Mouse (Mus musculus): ENCODE data around the gene H2-K1.
A peak's percentile ranks its signal among the peaks of the same experiment; 100 is the strongest.

H2-K1 gene

GRCm38 (mm10) chr17:34000150-34000537 lies at the start of gene H2-K1:
Gene H2-K1, minus strand, starts transcription at chr17:34000347.
- peak; percentile 96 to 98 for DNase-seq (ENCODE audit: low read depth in 2 of 2, low spot score in 2 of 2)

GRCm38 (mm10) chr17:34047404-34048050 lies 47.4 kb upstream of the H2-K1 start:
- DNase-seq (ENCODE audit: low read depth in 2 of 2, low spot score in 2 of 2) = no peak

- DNase-seq (ENCODE audit: low read depth in 2 of 2, low spot score in 2 of 2) = no peak
Measured at GRCm38 (mm10) chr17:34045941-34046340, 45.8 kb upstream of the H2-K1 start.

DNA sequence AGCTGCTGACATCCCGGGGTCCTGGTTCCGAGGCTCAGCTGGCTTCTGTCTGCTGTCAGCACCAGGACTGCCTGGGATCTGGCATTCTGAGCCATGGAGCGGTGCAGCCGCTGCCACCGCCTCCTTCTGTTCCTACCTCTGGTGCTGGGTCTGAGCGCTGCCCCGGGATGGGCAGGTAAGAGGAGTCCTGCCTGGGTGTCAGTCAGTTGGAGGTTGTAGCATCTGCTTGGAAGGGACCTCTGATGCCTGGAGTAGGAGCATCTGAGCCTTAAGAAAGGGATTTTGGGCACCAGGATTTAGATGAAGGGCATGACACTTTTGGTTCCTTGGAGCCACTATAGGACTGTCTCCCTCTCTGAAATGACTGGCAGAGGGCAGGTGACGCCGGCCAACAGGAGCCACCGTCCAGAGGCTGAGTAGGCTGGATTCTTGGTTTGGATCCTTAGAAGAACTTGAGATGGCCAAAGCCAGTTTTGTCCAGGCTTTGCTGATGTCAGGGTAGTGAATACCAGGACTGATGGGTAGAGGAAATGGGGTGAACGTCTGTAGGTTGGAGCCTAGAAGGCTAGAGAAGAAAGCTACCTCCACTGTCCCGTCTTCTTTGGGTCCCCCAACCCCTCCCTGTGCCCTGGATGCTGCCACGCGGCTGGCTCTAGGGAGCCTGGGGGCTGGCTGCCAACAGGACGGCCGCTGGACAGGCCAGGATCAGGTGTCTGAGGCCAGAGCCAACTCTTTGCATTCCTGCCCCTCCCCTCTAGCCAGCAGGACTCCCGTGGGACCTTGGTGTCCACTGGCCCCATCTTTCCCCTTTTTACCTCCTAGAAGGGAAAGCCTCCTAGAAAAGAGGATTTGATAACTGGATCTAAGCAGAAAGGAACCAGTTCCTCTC lies 39.7 kb upstream of the H2-K1 start:
- DNase-seq (ENCODE audit: low read depth in 2 of 2, low spot score in 2 of 2) = no peak

DNA sequence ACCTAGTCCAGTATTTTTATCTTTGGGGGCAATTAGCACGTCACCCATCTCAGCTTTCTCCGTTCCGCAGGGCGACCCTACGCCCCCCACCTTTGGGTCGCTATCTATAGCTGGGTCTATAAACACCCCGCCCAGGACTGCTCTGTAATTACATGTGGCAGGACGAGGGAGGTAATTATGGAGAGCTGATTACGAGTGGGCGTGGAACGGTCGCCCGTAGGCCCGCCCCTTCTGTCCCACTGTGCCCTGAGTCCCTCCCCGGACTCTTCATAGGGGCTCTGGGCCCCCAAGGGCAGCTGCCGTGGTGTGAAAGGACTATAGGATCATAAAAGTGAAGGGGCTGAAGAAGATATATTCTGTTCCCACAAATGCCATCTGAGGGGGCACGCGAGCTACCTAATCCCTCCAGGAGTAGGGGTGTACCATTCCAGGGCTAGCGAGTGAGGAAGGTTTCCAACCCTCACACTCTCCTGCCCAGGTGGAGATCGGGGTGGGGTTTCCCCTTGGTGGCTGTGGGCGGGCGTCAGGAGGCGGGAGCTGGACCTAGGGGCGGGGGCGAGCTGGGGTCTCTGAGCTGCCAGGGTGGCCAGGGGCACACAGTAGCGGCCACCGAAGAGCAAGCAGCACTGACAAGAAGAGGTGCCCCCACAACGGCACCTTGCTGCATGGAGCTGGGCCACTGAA lies 38.9 kb upstream of the H2-K1 start, which contains the start of gene Col11a2:
Col11a2 (plus strand) TSS at position 560 of the 684 bp plus-strand sequence.
- no peak for DNase-seq (ENCODE audit: low read depth in 2 of 2, low spot score in 2 of 2)

DNA sequence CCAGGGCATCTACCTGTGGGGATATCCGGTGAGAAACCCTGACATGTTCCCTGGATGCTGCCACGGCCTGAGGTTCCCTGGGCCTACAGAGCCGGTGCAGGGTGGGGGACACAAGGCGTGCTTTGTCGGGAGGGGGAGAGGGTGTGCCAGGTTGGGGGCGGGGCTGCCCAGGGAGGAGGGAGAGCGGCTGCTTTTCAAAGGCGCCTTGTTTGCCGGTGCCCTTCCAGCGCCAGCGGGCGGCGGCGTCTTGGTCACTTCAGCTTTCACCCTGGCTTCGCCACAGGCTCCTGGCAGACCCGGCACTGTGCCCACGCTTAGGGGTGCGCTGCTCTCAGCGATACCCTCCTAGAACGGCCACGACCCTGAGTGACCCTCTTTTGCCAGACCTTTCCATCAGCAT lies 38.3 kb upstream of the H2-K1 start:
- DNase-seq (ENCODE audit: low read depth in 2 of 2, low spot score in 2 of 2) = no peak

DNA sequence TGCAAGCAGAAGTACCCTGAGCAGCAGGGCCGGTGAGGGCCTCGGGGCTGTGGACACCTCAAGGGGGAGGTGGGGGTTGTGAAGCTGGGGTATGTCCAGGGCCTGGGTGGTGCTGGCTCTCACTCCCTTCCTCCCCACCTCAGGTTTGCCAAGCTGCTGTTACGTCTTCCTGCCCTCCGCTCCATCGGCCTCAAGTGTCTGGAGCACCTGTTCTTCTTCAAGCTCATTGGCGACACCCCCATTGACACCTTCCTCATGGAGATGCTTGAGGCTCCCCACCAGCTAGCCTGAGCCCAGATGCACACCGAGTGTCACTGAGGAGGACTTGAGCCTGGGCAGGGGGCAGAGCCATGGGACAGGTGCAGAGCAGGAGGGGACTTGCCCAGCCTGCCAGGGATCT lies 37.1 kb upstream of the H2-K1 start:
- no peak for DNase-seq (ENCODE audit: low read depth in 2 of 2, low spot score in 2 of 2)

- no peak for DNase-seq (ENCODE audit: low read depth in 2 of 2, low spot score in 2 of 2)
Measured at GRCm38 (mm10) chr17:34036647-34037046, 36.5 kb upstream of the H2-K1 start.

DNA sequence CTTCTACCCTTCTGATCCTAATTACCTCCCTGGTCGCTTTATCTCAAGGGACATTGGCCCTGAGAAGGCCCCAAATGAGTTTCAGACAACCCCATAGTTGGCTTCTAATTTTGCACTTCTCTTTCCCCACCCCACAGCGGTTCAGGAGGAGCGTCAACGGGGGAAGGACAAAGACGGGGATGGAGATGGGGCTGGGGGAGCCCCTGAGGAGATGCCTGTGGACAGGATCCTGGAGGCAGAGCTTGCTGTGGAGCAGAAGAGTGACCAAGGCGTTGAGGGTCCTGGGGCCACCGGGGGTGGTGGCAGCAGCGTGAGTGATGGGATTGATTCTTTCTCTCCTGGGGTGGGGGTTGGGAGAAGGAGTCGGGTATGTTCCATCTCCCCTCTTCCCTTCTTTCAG lies 35.4 kb upstream of the H2-K1 start:
- DNase-seq (ENCODE audit: low read depth in 2 of 2, low spot score in 2 of 2) = no peak

DNA sequence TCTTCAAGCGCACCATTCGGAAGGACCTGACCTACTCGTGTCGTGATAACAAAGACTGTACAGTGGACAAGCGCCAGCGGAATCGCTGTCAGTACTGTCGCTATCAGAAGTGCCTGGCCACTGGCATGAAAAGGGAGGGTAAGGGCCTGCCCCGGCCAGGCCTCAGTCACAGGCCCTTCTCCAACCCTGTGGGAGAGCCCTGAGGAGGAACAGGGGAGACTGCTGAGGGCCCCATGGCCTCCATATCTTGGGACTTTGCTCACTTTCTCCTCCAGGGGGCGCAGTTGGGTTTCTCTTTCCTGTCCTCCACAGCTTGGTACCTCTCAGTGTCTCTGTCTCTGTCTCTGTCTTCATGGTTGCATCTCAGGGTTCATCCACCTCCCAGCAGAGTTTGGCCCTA lies 33.9 kb upstream of the H2-K1 start:
- peak; percentile 76 to 83 for DNase-seq (ENCODE audit: low read depth in 2 of 2, low spot score in 2 of 2)

GRCm38 (mm10) chr17:34033441-34033840 lies 33.3 kb upstream of the H2-K1 start:
- no peak for DNase-seq (ENCODE audit: low read depth in 2 of 2, low spot score in 2 of 2)

- DNase-seq (ENCODE audit: low read depth in 2 of 2, low spot score in 2 of 2) = no peak
Measured at GRCm38 (mm10) chr17:34032806-34033205, 32.7 kb upstream of the H2-K1 start.

GRCm38 (mm10) chr17:34032174-34032632 lies 32.1 kb upstream of the H2-K1 start:
- peak; percentile 48 to 51 for DNase-seq (ENCODE audit: low read depth in 2 of 2, low spot score in 2 of 2)

GRCm38 (mm10) chr17:34031465-34032173 lies 31.5 kb upstream of the H2-K1 start, which contains the start of the genes Slc39a7 and Rxrb:
Gene Slc39a7, minus strand, starts transcription at chr17:34031682.
Gene Rxrb, plus strand, starts transcription at chr17:34031812.
- DNase-seq (ENCODE audit: low read depth in 2 of 2, low spot score in 2 of 2) = peak; percentile 99

DNA sequence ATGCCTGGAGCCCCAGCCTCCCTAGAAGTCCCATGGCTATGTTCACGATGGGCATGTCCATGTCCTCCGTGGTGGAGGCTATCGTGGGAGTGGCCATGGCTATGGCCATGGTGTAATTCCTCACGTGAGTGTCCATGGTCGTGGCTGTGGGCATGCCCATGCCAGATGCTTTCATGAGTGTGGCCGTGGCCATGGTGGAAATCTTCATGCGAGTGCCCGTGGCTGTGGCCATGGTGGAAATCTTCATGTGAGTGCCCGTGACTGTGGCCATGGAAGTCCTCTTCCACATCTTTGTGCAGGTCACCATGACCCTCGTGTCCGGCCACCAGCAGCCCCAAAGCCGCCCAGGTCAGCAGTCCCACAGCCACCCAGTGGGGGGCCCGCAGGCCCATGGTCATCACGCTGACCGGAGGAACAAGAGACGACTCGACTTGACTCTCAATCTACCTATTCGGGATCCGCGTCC lies 30.7 kb upstream of the H2-K1 start:
- no peak for DNase-seq (ENCODE audit: low read depth in 2 of 2, low spot score in 2 of 2)

DNA sequence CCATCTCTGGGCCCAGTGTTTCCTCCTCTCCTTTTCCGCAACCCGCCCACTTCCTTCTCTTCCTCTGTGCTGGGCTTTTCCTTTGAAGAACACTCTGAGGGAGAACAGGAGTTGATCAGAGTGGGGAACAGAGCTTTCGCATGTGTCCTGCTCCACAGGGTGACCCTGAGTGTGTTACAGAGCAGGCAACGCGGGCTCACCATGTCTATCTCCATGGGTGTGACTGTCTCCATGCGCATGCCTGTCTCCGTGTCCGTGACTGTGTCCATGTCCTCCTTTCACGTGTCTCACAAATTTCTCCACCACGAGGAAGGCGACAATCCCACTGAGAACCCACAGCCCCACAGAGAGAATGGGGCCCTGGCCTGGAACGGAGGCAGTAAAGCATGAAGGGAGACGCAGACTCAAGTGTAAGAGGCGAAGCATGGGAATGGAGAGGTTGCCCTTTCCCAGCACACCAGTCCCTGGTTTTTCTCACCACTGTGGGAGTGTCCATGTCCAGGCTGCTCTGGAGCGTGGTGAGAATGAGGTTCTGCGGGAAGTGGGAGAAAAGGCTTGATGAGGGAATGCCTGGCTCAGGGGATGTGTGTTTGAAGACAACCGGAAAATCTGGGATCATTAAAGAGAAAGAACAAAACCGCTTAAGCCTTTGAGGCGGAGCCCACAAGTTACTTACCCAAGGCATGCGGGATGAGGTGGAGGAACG lies 29.9 kb upstream of the H2-K1 start:
- no peak for DNase-seq (ENCODE audit: low read depth in 2 of 2, low spot score in 2 of 2)

GRCm38 (mm10) chr17:34029150-34029889 lies 29.2 kb upstream of the H2-K1 start:
- DNase-seq (ENCODE audit: low read depth in 2 of 2, low spot score in 2 of 2) = no peak

DNA sequence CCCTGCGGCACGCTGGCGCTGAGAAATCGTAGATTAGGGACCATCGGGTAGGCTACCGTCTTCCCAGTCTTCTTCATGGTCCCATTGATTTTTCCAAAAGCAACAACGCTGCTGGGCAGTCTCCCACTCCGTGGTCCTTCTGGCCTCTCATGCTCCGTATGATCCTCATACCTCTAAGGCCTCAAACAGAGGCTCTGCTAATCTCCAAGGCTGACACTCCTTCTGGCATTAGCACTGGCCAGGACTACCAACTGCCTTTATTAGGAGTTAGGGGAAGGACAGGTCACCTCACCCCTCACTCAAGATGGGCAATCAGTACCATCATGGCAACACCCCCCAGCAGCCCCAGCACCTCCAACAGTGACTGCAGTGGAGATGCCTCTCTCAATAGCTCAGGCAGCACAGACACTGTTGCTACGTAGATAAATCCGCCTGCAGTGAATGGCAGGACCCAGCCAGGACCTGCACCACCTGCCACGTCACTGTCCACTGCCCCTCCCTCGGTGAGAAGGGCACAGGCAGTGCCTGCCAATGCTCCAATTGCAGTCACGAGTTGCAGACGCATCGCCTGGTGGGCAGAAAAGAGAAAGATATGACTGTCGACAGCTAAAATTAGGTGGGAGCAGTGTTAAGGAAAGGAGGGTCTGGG lies 28.5 kb upstream of the H2-K1 start:
- DNase-seq (ENCODE audit: low read depth in 2 of 2, low spot score in 2 of 2) = no peak

DNA sequence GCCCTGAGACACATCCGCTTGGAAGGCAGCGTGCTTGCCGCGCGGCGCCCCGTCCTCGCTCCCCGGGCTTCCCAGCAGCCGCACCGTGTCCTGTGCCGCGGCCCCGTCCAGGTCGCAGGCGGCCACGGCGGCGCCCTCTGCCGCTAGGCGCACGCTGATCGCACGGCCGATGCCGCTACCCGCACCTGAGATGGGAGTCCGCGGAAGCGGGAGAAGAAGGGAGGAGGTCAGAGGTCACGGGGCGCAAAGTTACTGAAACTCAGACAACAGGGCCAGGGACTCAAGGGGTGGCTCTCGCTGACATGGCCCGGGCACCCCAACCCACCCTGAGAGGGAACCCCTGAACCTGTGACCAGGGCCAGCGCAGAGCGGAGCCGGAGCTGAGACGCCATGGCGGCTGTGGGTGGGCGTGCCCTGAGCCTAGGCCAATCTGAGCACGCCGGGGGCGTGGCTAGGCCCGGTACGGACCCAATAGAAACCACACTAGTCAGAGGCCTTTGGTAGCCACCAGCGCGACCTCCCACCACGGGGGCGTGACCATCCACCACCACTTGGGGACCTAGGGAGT lies 27.6 kb upstream of the H2-K1 start, which contains the start of gene H2-Ke6:
H2-Ke6 (minus strand) TSS at position 405 of the 568 bp plus-strand sequence.
- DNase-seq (ENCODE audit: low read depth in 2 of 2, low spot score in 2 of 2) = peak; percentile 74 to 80
